Mouse (Mus musculus) layer of hippocampus, adult 9-11 months (tissue): ENCODE results near the gene Defa37.
"Not testable (repeated sequence)": the region's sequence is repeated elsewhere in the genome, so short reads cannot be mapped to it uniquely, and the experiment has no call there.

Source experiments
- DNase-seq: peaks from one replicate; pipeline ENCODE4 v3.0.0; 2022

The Defa37 gene

GRCm38 (mm10) chr8:21565086-21565485 is at the start of gene Defa37:
Defa37 (plus strand) TSS chr8:21565386.
- DNase-seq = not testable (repeated sequence)

- DNase-seq = not testable (repeated sequence)
These were observed 36.5 kb upstream of the Defa37 start, which contains the start of gene Defa32 for GRCm38 (mm10) chr8:21528732-21529131. Defa32 (plus strand) TSS chr8:21529032.

- not testable (repeated sequence) for DNase-seq
These were observed 17.5 kb downstream of the Defa37 start, which contains the start of gene Defa28 for GRCm38 (mm10) chr8:21582706-21583105. Defa28 (plus strand) TSS chr8:21583006.

GRCm38 (mm10) chr8:21594408-21594807 is 29.2 kb downstream of the Defa37 start, which contains the start of gene Gm7861:
Gm7861 (minus strand) TSS chr8:21594508.
- not testable (repeated sequence) for DNase-seq
